9 mouse cellular contexts compared by ENCODE assay signal in the genomic region with DNA sequence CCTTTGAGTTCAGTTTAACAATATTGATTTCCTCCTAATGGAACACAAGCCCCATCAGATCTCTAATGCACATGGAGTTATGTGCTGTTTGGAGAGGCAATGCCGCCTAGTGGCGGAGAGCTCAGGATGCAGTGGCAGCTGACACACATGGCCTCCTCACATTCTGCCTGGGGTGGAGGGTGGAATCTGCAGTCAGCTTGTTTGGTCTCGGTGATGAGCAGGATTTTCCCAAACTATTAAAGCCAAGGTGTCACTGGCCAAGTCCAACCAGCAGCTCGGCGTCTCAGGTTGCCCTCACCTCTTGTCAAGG.
DNase-seq lines count a peak whose midpoint lies in the region; ATAC-seq and TF ChIP-seq lines count a peak whose summit lies in the region.
"Had no signal": no experiment of that assay in that cellular context is flagged by ENCODE, and none has a peak within 500 bp of the region (broad histone marks: within the 10 kb centered on the region; RNA-seq: fewer than 3 reads in every experiment).

No protein-coding gene starts in this region.

- ATAC-seq in hindbrain, embryonic 15.5 days (ENCODE audit: low FRiP score, low read depth), result peak; percentile 64; the same call in 1 of the 2 replicates
- ATAC-seq in midbrain, embryonic 15.5 days (replicated peaks), result peak; percentile 73

- no peak overlapping the region for H3K9ac ChIP-seq in hindbrain, embryonic 15.5 days
- no peak overlapping the region for H3K9ac ChIP-seq in midbrain, embryonic 15.5 days
- H3K9ac ChIP-seq: limb, embryonic 13.5 days had no signal

- no peaks in the 10 kb centered on the region for H3K9me3 ChIP-seq in hindbrain, embryonic 15.5 days
- no peaks in the 10 kb centered on the region for H3K9me3 ChIP-seq in midbrain, embryonic 15.5 days
- H3K9me3 ChIP-seq: limb, embryonic 13.5 days had no signal

- H3K27me3 ChIP-seq in cerebellum, adult 2 months (ENCODE audit: control insufficient read depth, insufficient read depth, low read length), result no peaks in the 10 kb centered on the region
- no peaks in the 10 kb centered on the region for H3K27me3 ChIP-seq in hindbrain, embryonic 15.5 days
- no peaks in the 10 kb centered on the region for H3K27me3 ChIP-seq in midbrain, embryonic 15.5 days (replicated peaks)
- H3K27me3 ChIP-seq: limb, embryonic 13.5 days had no signal

- intact Hi-C loops in left cerebral cortex, postnatal 4 days (cut with DNase I), result loop anchor here (10.0 kb wide), 1 partner anchor 224 kb away; no protein-coding TSS in a partner anchor

- no peaks in the 10 kb centered on the region for H3K36me3 ChIP-seq in hindbrain, embryonic 15.5 days
- no peaks in the 10 kb centered on the region for H3K36me3 ChIP-seq in midbrain, embryonic 15.5 days (replicated peaks)
- H3K36me3 ChIP-seq: limb, embryonic 13.5 days had no signal

- H3K27ac ChIP-seq in cerebellum, adult 2 months (ENCODE audit: insufficient read depth, low read length), result no peak overlapping the region
- peak overlapping the region; percentile 39; the same call in 1 of the 2 replicates for H3K27ac ChIP-seq in hindbrain, embryonic 15.5 days (replicated peaks)
- peak overlapping the region; percentile 42; the same call in 1 of the 2 replicates for H3K27ac ChIP-seq in midbrain, embryonic 15.5 days
- H3K27ac ChIP-seq: limb, embryonic 13.5 days had no signal

- TF ChIP-seq CTCF in cerebellum, adult 2 months (IDR thresholded peaks at IDR 0.05; ENCODE audit: borderline replicate concordance, insufficient read depth, low read depth, low read length), result peak; percentile 90

- no peak overlapping the region for H3K4me3 ChIP-seq in cerebellum, adult 2 months (replicated peaks; ENCODE audit: insufficient read depth, low read depth, low read length)
- H3K4me3 ChIP-seq in hindbrain, embryonic 15.5 days, result no peak overlapping the region
- no peak overlapping the region for H3K4me3 ChIP-seq in midbrain, embryonic 15.5 days
- H3K4me3 ChIP-seq: limb, embryonic 13.5 days had no signal

- peaks cover 37% of the 10 kb centered on the region for H3K4me1 ChIP-seq in cerebellum, adult 2 months (ENCODE audit: control insufficient read depth, insufficient read depth, low read length)
- peaks cover 47% of the 10 kb centered on the region for H3K4me1 ChIP-seq in hindbrain, embryonic 15.5 days (replicated peaks)
- H3K4me1 ChIP-seq in midbrain, embryonic 15.5 days, result peaks cover 42% of the 10 kb centered on the region

- peak; percentile 31 to 35 for DNase-seq in spleen, postnatal 36 days (ENCODE audit: low spot score in 2 of 2)
- no peak for DNase-seq in spleen, adult 12 weeks (ENCODE audit: low spot score)
- peak; percentile 68 to 69 for DNase-seq in cerebellum, adult 2 months
- DNase-seq in frontal cortex, postnatal 36 days (ENCODE audit: low spot score in 2 of 2), result peak; percentile 28 to 72
- DNase-seq in left cerebral cortex, postnatal 4 days, result peak; percentile 78
- peak; percentile 36 to 41 for DNase-seq in thymus, postnatal 36 days

- H3K4me2 ChIP-seq in hindbrain, embryonic 15.5 days, result no peak overlapping the region; the same call in 1 of the 2 replicates
- no peak overlapping the region; the same call in 1 of the 2 replicates for H3K4me2 ChIP-seq in midbrain, embryonic 15.5 days
- H3K4me2 ChIP-seq: limb, embryonic 13.5 days had no signal

- TF ChIP-seq POLR2A in cerebellum, adult 2 months (IDR thresholded peaks at IDR 0.05; ENCODE audit: borderline replicate concordance, insufficient read depth, low read length), result no peak

- WGBS in cerebellum, adult 2 months, result 57% methylated on average over 5 of the region's 5 CpGs
- WGBS in hindbrain, embryonic 15.5 days, result 41% methylated on average over 5 of the region's 5 CpGs
- WGBS in midbrain, embryonic 15.5 days, result 42% methylated on average over 5 of the region's 5 CpGs
